ENCODE assay signal across 11 mouse cellular contexts in the genomic region with DNA sequence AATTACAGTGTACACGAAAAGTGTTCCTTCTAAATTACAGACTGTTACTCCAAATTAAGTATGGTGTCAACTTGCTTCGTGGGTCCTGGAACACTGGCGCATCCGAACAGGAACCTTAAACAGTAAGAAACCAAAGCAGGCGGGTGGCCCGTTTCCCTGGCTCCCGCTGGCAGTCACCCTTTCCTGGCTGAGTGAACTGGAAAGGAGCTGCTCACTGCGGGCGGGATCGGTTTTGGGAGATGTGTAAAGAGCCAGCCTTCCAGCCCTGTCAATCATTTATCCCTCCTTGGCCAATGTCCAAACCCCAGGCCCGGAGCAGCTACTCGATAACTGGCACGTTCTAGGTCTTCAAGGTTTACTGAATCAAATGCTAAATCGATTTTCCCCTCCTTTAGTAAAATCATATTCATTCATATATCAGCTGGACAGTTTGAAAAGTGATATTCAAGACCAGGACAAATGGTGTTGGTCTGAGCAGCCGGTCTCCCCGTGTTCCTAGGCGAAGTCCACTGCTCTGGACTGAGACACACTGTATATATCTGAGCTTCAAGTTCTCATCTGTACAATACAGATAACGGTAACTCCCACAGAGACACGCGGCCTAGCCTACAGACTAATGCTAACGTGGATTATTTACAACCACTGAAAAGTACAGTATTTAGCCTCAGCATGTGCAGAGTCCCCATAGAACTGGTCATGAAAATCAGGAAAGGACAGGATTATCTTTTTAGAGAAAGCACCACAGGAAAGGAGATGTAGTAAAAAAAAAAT. TPM values are rescaled to one million over a fixed set of nuclear protein-coding genes. Genes with fewer than 3 reads are reported as not detected.
DNase-seq lines count a peak whose midpoint lies in the region; ATAC-seq and TF ChIP-seq lines count a peak whose summit lies in the region.
"Had no signal": no experiment of that assay in that cellular context is flagged by ENCODE, and none has a peak within 500 bp of the region (broad histone marks: within the 10 kb centered on the region; RNA-seq: fewer than 3 reads in every experiment).

No protein-coding gene starts in this region.

- peaks cover 46% of the 10 kb centered on the region for H3K4me1 ChIP-seq in G1E (ENCODE audit: insufficient read depth, low read depth, low read length)
- H3K4me1 ChIP-seq in midbrain, postnatal 0 days (ENCODE audit: insufficient read depth, low read length): no peaks in the 10 kb centered on the region; the same call in 1 of the 2 replicates

- peak; percentile 18 for DNase-seq in gastrocnemius, adult 18-20 months (ENCODE audit: low spot score)
- DNase-seq in gastrocnemius, postnatal 4 days (ENCODE audit: low spot score in 2 of 2): no peak
- DNase-seq in G1E (ENCODE audit: low spot score) (peak; percentile 15), liver (peak; percentile 80)
- DNase-seq in gastrocnemius, postnatal 10 days: peak; percentile 38
- DNase-seq in thymus, adult 18-20 months: no peak
- no peak for DNase-seq in midbrain, postnatal 0 days (ENCODE audit: low spot score)
- DNase-seq in left cerebral cortex, adult 18-20 months (ENCODE audit: low spot score in 2 of 2): no peak

- H3K27ac ChIP-seq in midbrain, postnatal 0 days (ENCODE audit: low read depth, low read length): no peak overlapping the region
- H3K27ac ChIP-seq: embryonic facial prominence, embryonic 12.5 days; hindbrain, embryonic 12.5 days; limb, embryonic 13.5 days had no signal

- no peak overlapping the region for H3K4me2 ChIP-seq in midbrain, postnatal 0 days (ENCODE audit: low read depth, low read length, poor library complexity, severe bottlenecking)

- no peak overlapping the region for H3K9ac ChIP-seq in midbrain, postnatal 0 days (replicated peaks; ENCODE audit: low read length, poor library complexity, severe bottlenecking)
- H3K9ac ChIP-seq: embryonic facial prominence, embryonic 12.5 days; hindbrain, embryonic 12.5 days had no signal

- H3K4me3 ChIP-seq in G1E (ENCODE audit: low read depth, low read length): peak overlapping the region; percentile 55; the same call in 1 of the 2 replicates
- no peak overlapping the region for H3K4me3 ChIP-seq in midbrain, postnatal 0 days (ENCODE audit: low read depth, low read length)
- H3K4me3 ChIP-seq: embryonic facial prominence, embryonic 12.5 days; hindbrain, embryonic 12.5 days had no signal

- 77% methylated on average over 21 of the region's 21 CpGs for WGBS in midbrain, postnatal 0 days

- H3K27me3 ChIP-seq in G1E (ENCODE audit: insufficient read depth, low read length): no peaks in the 10 kb centered on the region
- no peaks in the 10 kb centered on the region for H3K27me3 ChIP-seq in midbrain, postnatal 0 days (ENCODE audit: insufficient read depth, low read length)
- H3K27me3 ChIP-seq: embryonic facial prominence, embryonic 12.5 days; hindbrain, embryonic 12.5 days; limb, embryonic 13.5 days had no signal

- ATAC-seq in G1E (ENCODE audit: extremely low read depth, insufficient number of reproducible peaks, low FRiP score, poor library complexity, severe bottlenecking): peak; percentile 55
- no peak for ATAC-seq in midbrain, postnatal 0 days (ENCODE audit: low FRiP score)

- TF ChIP-seq CTCF in G1E (IDR thresholded peaks at IDR 0.05; ENCODE audit: low read depth, low read length): no peak
- TF ChIP-seq CTCF in midbrain, postnatal 0 days (IDR thresholded peaks at IDR 0.05): no peak

- peaks cover 65% of the 10 kb centered on the region for H3K36me3 ChIP-seq in G1E (replicated peaks)
- H3K36me3 ChIP-seq in midbrain, postnatal 0 days (ENCODE audit: insufficient read depth, low read length): no peaks in the 10 kb centered on the region

- H3K9me3 ChIP-seq in G1E (replicated peaks): no peaks in the 10 kb centered on the region
- no peaks in the 10 kb centered on the region for H3K9me3 ChIP-seq in midbrain, postnatal 0 days (ENCODE audit: low read length)
- H3K9me3 ChIP-seq: embryonic facial prominence, embryonic 12.5 days; hindbrain, embryonic 12.5 days; limb, embryonic 13.5 days had no signal

RNA-seq across cellular contexts. Expression of gene Bag2, which starts 2.4 kb away (rescaled TPM):
- total RNA-seq in gastrocnemius, adult 18-20 months (2021): 10 to 100 TPM; 16.4 to 17.3 TPM
- 10 to 100 TPM; 40.1 to 51.1 TPM for total RNA-seq in gastrocnemius, postnatal 4 days (2021)
- total RNA-seq in G1E (2014; fragmentation: Nextera tagmentation) (110 and 115 TPM in 2 replicates), G1E (2017) (59.6 and 63.0 TPM in 2 replicates)
- 60.2 and 66.7 TPM in 2 replicates for polyA plus RNA-seq in G1E (2012)
- 10 to 100 TPM; 27.2 to 27.6 TPM for total RNA-seq in gastrocnemius, postnatal 10 days (2021)
- total RNA-seq in midbrain, postnatal 0 days (2014; rRNA removed): 12.8 and 26.1 TPM in 2 replicates
- 28.1 and 29.0 TPM in 2 replicates for polyA plus RNA-seq in midbrain, postnatal 0 days (2015; fragmentation: Nextera tagmentation; extraction: Ambion mirVana)
- 10 to 100 TPM; 13.3 to 14.0 TPM for total RNA-seq in left cerebral cortex, adult 18-20 months (2021)

RNA-seq across cellular contexts. Expression of gene Rab23, which starts 35.5 kb away (rescaled TPM):
- 1 to 10 TPM; 4.7 to 4.8 TPM for total RNA-seq in gastrocnemius, adult 18-20 months (2021)
- 10 to 100 TPM; 18.4 to 19.7 TPM for total RNA-seq in gastrocnemius, postnatal 4 days (2021)
- total RNA-seq in G1E (2014; fragmentation: Nextera tagmentation) (not detected in 2 replicates), G1E (2017) (0.27 and 0.35 TPM in 2 replicates)
- not detected in 2 replicates for polyA plus RNA-seq in G1E (2012)
- 10 to 100 TPM in 1 of 2 experiments, 1 to 10 TPM in 1; 8.1 to 14.4 TPM for total RNA-seq in gastrocnemius, postnatal 10 days (2021)
- total RNA-seq in midbrain, postnatal 0 days (2014; rRNA removed): 9.3 and 13.2 TPM in 2 replicates
- 25.0 and 29.8 TPM in 2 replicates for polyA plus RNA-seq in midbrain, postnatal 0 days (2015; fragmentation: Nextera tagmentation; extraction: Ambion mirVana)
- 10 to 100 TPM; 26.8 to 31.2 TPM for total RNA-seq in left cerebral cortex, adult 18-20 months (2021)

RNA-seq across cellular contexts. Expression of gene Zfp451, which starts 59.2 kb away (rescaled TPM):
- total RNA-seq in gastrocnemius, adult 18-20 months (2021): 10 to 100 TPM in 1 of 2 experiments, 1 to 10 TPM in 1; 9.0 to 12.1 TPM
- total RNA-seq in gastrocnemius, postnatal 4 days (2021): 10 to 100 TPM; 31.7 to 33.2 TPM
- total RNA-seq in G1E (2014; fragmentation: Nextera tagmentation): 102 and 142 TPM in 2 replicates
- 33.2 and 36.7 TPM in 2 replicates for total RNA-seq in G1E (2017)
- polyA plus RNA-seq in G1E (2012): 33.7 and 37.1 TPM in 2 replicates
- 10 to 100 TPM; 17.2 to 20.5 TPM for total RNA-seq in gastrocnemius, postnatal 10 days (2021)
- total RNA-seq in midbrain, postnatal 0 days (2014; rRNA removed): 78.8 and 101 TPM in 2 replicates
- polyA plus RNA-seq in midbrain, postnatal 0 days (2015; fragmentation: Nextera tagmentation; extraction: Ambion mirVana): 29.2 and 34.2 TPM in 2 replicates
- total RNA-seq in left cerebral cortex, adult 18-20 months (2021): 10 to 100 TPM; 52.7 to 57.5 TPM

Comparison
In these comparisons a context has a peak if more than half of its experiments do, and no peak if none do; other contexts are left out.
1. DNase-seq: peak in gastrocnemius, adult 18-20 months (single experiment), G1E (single experiment), gastrocnemius, postnatal 10 days (single experiment) and liver (single experiment); none in gastrocnemius, postnatal 4 days (0 of 2), thymus, adult 18-20 months (0 of 2), midbrain, postnatal 0 days (single experiment) and left cerebral cortex, adult 18-20 months (0 of 2).